Mouse (Mus musculus) adrenal gland, postnatal 14 days (tissue): ENCODE measurements around the gene Katnb1. TPM values are rescaled to one million over a fixed set of nuclear protein-coding genes. Genes with fewer than 3 reads are reported as not detected.

Source experiments
- DNase-seq: peaks from one replicate; pipeline ENCODE4 v3.0.0; 2021; ENCODE audit warnings: mixed read lengths
- long read RNA-seq, 2 experiments: library from polyadenylated mRNA; stranded (forward); transcript quantifications; one replicate each; pipeline ENCODE4 v2.0.0; 2021
- total RNA-seq: library from RNA; stranded (reverse); gene quantifications from 2 replicates; pipeline ENCODE4 v1.2.3, GENCODE M21; 2021

The Katnb1 gene
- 8.3 and 12.0 TPM in 2 replicates for total RNA-seq
- long read RNA-seq, experiment 1, transcript Katnb1-201 (20 exons, 3,777 nt) = major isoform, 28 of 46 reads
- long read RNA-seq, experiment 1, partial matches to known transcripts = 8 of 46 reads
- long read RNA-seq, experiment 1, other reads (novel, unspliced or antisense) = 10 of 46 reads
- long read RNA-seq, experiment 2, transcript Katnb1-201 (20 exons, 3,777 nt) = major isoform, 19 of 28 reads
- long read RNA-seq, experiment 2, partial matches to known transcripts = 2 of 28 reads
- long read RNA-seq, experiment 2, other reads (novel, unspliced or antisense) = 7 of 28 reads

- peak; percentile 97 for DNase-seq
Measured at GRCm38 (mm10) chr8:95080381-95081341, at the start of gene Katnb1. TSS of gene Katnb1 (plus strand) at chr8:95081186.

DNA sequence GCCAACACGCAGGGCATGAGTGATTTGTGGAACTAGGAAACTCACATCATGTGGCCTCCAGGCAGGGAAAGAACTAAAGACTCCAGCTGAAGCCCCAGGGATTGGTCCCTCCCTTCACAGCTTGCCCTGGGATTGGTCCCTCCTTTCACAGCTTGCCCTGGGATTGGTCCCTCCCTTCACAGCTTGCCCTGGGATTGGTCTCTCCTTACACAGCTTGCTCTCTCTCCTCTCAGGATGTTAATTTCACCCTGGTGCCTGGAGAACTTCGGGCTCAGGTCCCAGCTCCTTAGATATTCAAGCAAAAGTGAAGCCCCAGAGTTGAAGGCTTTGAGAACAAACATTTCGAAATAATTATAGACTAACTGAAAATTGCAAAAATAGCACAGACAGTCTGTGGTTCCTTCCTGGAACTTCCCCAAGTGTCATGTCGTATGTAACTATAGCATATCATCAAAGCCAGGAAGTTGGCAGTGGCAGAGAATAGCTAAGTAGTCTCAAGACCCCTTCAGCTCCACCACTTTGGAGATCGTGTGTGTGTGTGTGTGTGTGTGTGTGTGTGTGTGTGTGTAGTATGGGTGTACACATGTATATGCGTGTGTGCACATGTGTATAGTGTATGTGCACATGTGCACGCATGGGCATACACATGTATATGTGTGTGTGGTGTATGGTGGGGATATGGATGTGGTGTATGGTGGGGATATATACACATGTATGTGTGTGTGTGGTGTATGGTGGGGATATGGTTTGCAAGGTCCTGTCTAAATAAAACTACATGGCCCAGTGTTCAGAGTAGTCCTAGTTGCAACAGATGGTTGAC, 43.7 kb upstream of the Katnb1 start:
- peak; percentile 63 for DNase-seq

- DNase-seq = no peak
Measured at GRCm38 (mm10) chr8:95041883-95042784, 38.9 kb upstream of the Katnb1 start.

DNA sequence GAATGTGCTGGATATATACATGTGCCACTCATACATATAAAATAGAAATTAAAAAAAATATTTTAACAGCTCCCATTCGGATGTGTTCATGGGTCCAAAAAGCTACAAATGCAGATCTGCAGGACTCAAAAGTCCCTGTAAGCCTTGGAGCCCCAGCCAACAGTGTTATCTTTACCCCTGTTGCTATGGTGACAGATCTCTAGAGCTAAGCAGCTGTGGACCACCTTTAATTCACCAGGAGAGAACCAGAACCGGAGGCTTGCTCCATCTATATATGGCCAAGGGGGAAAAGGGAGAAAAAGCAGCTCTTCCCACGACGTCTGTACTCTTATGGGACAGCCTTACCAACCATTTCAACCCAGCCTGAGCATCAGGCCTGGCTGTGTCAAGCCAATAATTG, 36.2 kb upstream of the Katnb1 start:
- no peak for DNase-seq

DNA sequence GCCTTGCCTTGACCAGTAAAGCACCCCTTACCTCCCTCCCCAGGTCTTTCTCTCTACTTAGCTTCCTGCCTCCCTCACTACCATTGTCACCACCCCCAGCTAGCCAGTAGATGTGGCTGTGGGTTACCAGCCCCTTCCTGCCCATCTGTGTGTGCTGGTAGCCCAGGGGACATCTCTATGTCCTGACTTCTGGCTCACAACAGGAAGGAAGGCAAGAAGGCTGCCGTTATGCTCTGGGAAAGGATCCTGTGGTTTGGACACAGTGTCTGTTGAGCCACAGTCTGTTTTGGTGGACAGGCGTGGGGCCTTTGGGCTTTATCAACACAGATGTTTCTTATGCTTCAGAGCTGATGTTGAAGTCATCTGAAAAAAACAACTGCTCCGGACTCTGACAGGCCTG, 34.0 kb upstream of the Katnb1 start:
- no peak for DNase-seq

- DNase-seq = no peak
Measured at GRCm38 (mm10) chr8:95047884-95048680, 32.9 kb upstream of the Katnb1 start.

- DNase-seq = no peak
Measured at GRCm38 (mm10) chr8:95049636-95050035, 31.4 kb upstream of the Katnb1 start.

DNA sequence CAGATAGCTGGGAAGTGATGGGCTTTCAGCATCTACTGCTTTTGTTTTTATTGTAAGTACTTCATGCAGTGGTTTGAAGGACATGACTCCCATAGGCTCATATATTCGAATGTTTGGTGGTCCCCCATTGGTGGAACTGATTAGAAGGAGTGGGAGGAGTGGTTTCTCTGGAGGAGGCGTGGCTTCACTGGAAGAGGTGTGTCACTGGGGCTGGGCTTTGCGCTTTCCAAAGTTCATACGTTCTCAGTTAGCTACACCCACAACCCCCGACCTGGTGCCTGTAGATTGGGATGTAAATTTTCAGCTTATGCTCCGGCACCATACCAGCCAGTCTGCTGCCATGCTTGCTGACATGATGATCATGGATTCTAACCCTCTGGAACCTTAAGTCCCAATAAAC, 26.5 kb upstream of the Katnb1 start:
- no peak for DNase-seq

DNA sequence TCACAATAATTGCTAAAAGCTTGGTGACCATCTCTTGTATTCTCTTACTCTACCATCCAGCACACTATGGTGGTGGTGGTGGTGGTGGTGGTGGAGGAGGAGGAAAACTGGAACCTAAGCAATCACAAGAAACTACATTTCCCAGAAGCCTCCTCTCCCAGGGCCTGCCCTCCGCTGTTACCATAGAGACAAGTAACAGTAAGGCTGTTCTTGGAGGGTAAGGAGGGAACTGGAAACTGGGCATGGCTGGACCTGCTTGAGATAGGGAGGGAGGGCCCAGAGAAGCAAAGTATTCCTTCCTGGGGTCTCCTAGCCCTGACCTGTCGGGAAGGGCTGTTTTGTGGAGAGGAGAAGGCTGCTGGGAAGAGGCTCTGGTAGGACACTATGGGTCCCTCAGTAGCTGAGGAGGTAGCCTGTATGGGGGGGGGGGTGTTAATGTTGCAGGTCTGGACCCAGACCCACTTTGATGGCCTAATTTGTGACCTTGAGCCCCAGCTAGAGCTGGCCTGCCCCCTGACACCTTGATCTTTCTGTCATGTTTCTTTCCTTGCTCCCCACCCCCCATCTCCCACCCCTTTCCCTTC, 26.0 kb upstream of the Katnb1 start, which contains the start of gene Drc7:
Gene Drc7, plus strand, starts transcription at position 177 of the 584 bp plus-strand sequence.
- DNase-seq = peak; percentile 32

DNA sequence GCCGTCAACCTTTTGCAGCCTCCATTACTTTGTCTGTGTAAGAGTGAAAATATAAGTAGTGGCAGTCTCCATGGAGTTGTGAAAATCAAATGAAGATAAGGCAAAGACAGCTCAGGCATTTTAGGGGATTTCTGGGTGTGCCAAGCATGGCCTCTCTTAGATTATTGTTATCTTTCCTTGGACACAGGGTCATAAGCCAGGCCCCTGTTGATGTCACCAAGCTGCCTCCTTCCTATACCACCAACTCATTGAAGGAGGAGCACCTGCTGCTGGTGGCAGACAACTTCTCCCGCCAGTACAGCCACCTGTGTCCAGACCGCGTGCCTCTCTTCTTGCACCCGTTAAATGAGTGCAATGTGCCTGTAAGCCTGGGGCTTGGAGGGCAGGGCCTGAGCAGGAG, 24.6 kb upstream of the Katnb1 start:
- DNase-seq = no peak

DNA sequence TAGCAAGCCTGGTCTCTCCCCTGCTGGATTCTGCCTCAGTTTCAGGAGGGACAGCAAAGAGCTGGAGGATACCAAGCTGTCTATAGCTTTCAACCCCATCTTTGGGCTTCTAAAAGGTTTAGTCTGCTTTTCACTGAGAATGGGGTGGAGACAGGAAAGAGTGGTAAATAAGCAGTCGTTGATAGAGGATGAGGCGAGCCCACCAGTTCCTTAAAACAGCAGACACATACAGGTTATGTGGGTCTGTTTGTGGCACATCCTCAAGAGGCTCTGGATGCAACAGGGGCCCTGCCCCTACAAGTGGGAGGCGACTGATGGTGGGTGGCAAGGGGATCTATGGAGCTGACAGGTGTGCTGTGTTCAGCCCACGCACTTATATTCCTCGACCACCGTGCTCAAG, 22.3 kb upstream of the Katnb1 start:
- DNase-seq = no peak

- no peak for DNase-seq
Measured at GRCm38 (mm10) chr8:95059812-95060533, 21.0 kb upstream of the Katnb1 start.

DNA sequence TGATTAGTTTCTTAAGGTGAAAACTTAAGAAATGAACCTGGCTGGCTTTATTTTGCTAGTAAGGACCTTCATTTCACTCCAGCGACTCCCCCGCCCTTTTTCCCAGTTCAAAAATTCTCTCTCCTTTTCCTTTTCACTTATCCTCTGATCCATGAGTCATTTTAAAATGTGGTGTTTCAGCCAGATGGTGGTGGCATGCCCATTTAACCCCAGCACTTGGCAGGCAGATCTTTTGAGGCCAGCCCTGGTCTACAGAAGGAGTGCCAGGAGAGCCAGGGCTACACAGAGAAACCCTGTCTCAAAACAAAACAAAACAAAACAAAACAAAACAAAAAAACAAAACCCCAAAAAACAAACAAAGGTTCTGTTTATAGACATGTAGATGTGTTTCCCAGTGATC, 16.5 kb upstream of the Katnb1 start:
- no peak for DNase-seq

- DNase-seq = peak; percentile 84
Measured at GRCm38 (mm10) chr8:95067582-95067981, 13.4 kb upstream of the Katnb1 start.

DNA sequence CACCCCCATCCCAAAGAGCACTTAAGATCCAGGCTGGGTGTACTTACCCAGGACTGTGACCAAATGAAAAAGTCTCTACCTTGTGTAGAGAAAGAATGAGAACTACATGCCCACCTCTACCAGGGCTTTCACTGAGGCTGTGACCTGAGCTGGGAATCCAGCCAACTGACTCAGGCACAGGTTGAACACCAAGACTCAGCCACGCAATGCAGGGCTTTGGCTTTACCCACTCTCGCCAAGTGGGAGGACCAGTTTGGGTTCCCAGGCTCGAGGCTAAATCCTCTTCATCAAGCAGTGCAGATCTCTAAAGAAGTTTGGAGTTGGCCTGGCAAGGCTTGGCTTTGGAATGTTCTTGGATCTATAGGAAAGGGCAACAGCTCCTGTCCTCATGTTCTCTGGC, 5.5 kb upstream of the Katnb1 start:
- no peak for DNase-seq

DNA sequence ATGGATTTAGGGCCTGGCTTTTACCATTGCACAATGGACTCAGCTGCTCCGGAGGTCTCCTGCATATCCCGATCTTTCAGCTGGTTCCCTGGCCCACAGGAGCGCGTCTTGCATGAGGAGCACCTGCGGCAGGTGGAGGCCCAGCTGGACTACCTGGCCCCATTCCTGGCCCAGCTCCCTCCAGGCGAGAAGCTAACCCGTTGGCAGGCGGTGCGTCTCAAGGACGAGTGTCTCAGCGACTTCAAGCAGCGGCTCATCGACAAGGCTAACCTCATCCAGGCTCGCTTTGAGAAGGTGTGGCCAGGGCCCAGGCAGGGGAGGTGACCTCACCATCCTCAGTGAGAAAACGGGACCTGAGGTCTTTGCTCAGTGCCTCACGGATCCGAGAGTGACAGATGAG, 4.8 kb upstream of the Katnb1 start:
- peak; percentile 50 for DNase-seq

- DNase-seq = no peak
Measured at GRCm38 (mm10) chr8:95078055-95078454, 2.9 kb upstream of the Katnb1 start.

DNA sequence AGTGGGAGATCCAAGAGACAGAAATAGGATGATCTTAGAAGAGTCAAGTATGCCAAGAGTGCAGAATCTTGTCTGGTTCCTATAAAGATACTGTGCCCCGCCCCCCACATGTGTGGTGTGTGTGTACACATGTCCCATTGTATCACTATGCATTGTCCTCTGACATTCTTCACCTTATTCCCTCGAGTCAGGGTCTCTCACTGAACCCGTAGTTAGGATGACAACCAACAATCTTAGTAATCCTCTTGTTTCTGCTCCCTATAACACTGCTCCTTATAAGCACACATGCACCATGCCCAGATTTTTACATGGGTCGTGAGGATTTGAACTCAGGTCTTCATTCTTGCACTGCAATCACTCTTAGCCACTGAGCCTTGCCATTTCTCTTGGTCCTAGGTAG, 1.7 kb upstream of the Katnb1 start:
- no peak for DNase-seq

DNA sequence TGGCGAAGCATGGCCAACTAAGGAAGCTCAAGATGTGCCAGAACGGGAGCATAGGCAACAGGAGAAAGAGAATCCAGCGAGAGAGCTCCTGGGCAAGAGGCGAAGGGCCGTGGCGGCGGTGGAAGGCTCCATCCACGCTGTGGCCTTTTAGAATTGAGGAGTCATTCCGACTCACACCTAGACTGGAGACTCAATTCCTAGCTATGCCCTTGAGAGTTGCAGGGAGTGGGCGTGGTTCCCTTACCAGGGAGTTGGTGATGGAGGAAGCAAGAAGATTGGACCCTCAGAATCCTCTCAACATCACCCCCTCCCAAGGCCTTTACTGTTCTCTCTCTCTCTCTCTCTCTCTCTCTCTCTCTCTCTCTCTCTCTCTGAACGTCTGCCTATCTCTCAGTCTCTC, 664 bp downstream of the Katnb1 start:
- DNase-seq = peak; percentile 52
